Mouse (Mus musculus) CH12.LX (cell line): Measurements from ENCODE around the gene Zc3h18. TPM values are rescaled to one million over a fixed set of nuclear protein-coding genes. Genes with fewer than 3 reads are reported as not detected.

Source experiments
- DNase-seq: peaks from one replicate; pipeline ENCODE4 v3.0.0-alpha.2; 2013; ENCODE audit errors: extremely low read depth
- H3K27ac ChIP-seq: 2 replicates; pipeline ENCODE4 v1.5.1; 2012; ENCODE audit warnings: low read depth, mild to moderate bottlenecking, control low read depth, moderate library complexity; ENCODE audit not compliant: insufficient read depth
- H3K27me3 ChIP-seq: replicated peaks from 2 replicates; pipeline ENCODE3; 2012; ENCODE audit warnings: inconsistent platforms
- H3K36me3 ChIP-seq, 2 experiments: replicated peaks in 1 of 2; 2 replicates each; pipeline versions ENCODE3 to v1.6.1; 2012; ENCODE audit warnings: inconsistent platforms in 1 of 2, low read length in 1 of 2, mild to moderate bottlenecking in 1 of 2, mixed read lengths in 1 of 2, moderate library complexity in 1 of 2; ENCODE audit not compliant: control insufficient read depth in 1 of 2, insufficient read depth in 1 of 2
- H3K4me1 ChIP-seq, 2 experiments: 2 replicates each; pipeline ENCODE4 v1.6.1; 2012; ENCODE audit warnings: inconsistent platforms in 1 of 2, moderate library complexity in 1 of 2; ENCODE audit not compliant: insufficient read depth in 2 of 2, control insufficient read depth in 1 of 2
- H3K4me2 ChIP-seq: 2 replicates; pipeline ENCODE4 v1.6.1; 2012; ENCODE audit warnings: low read depth, mild to moderate bottlenecking, control low read depth; ENCODE audit not compliant: poor library complexity, insufficient read depth, severe bottlenecking
- H3K4me3 ChIP-seq, 3 experiments: fragments of 150-350 bp in 1 of 3; sonication (generic) in 1 of 3; replicated peaks in 1 of 3; 2 replicates each; pipeline versions ENCODE3 to v1.5.1; 2011 to 2012; ENCODE audit warnings: low read depth in 2 of 3, low read length in 2 of 3, mild to moderate bottlenecking in 2 of 3, moderate library complexity in 2 of 3, control low read depth in 1 of 3, improper control_type of control experiment in 1 of 3, inconsistent platforms in 1 of 3, mixed read lengths in 1 of 3; ENCODE audit not compliant: poor library complexity in 1 of 3
- H3K79me2 ChIP-seq: replicated peaks from 2 replicates; pipeline ENCODE4 v1.6.1; 2012; ENCODE audit warnings: mild to moderate bottlenecking, moderate library complexity; ENCODE audit not compliant: control insufficient read depth, poor library complexity, insufficient read depth, severe bottlenecking; ENCODE audit errors: extremely low read depth
- H3K9ac ChIP-seq: 2 replicates; pipeline ENCODE4 v1.6.1; 2012; ENCODE audit warnings: low read depth, mild to moderate bottlenecking, control low read depth, moderate library complexity; ENCODE audit not compliant: insufficient read depth
- H3K9me3 ChIP-seq: replicated peaks from 2 replicates; pipeline ENCODE3; 2012; ENCODE audit warnings: low read length, inconsistent platforms, mixed read lengths
- BHLHE40 ChIP-seq: IDR thresholded peaks from 2 replicates; pipeline ENCODE4 v1.6.1; 2011; ENCODE audit warnings: mild to moderate bottlenecking, low read depth, low read length, improper control_type of control experiment
- CHD1 ChIP-seq: IDR thresholded peaks from 2 replicates; pipeline ENCODE4 v1.6.1; 2012; ENCODE audit warnings: low read depth, low read length, improper control_type of control experiment, inconsistent platforms
- CHD2 ChIP-seq: IDR thresholded peaks from 2 replicates; pipeline ENCODE4 v1.6.1; 2011; ENCODE audit warnings: low read length, improper control_type of control experiment
- EP300 ChIP-seq: IDR thresholded peaks from 2 replicates; pipeline ENCODE4 v1.6.1; 2011; ENCODE audit warnings: low read length, improper control_type of control experiment
- HCFC1 ChIP-seq: IDR thresholded peaks from 2 replicates; pipeline ENCODE4 v1.6.1; 2012; ENCODE audit warnings: low read depth, mild to moderate bottlenecking, inconsistent platforms, low read length, improper control_type of control experiment
- IRF4 ChIP-seq: IDR thresholded peaks from 2 replicates; pipeline ENCODE4 v1.6.1; 2014; ENCODE audit warnings: low read depth, mild to moderate bottlenecking, inconsistent platforms, low read length, improper control_type of control experiment
- MAFK ChIP-seq: IDR thresholded peaks from 2 replicates; pipeline ENCODE4 v1.6.1; 2011; ENCODE audit warnings: low read length, improper control_type of control experiment; ENCODE audit not compliant: insufficient replicate concordance
- MAX ChIP-seq: IDR thresholded peaks from 2 replicates; pipeline ENCODE4 v1.6.1; 2011; ENCODE audit warnings: low read length, improper control_type of control experiment
- SIN3A ChIP-seq: IDR thresholded peaks from 2 replicates; pipeline ENCODE4 v1.6.1; 2012; ENCODE audit warnings: low read length, improper control_type of control experiment, inconsistent platforms
- TBP ChIP-seq: conservative IDR thresholded peaks from 2 replicates; pipeline ENCODE4 v1.6.1; 2011; ENCODE audit warnings: low read depth, low read length, improper control_type of control experiment
- TCF12 ChIP-seq: IDR thresholded peaks from 2 replicates; pipeline ENCODE4 v1.6.1; 2014; ENCODE audit warnings: low read depth, mild to moderate bottlenecking, inconsistent platforms, low read length, improper control_type of control experiment
- ZC3H11A ChIP-seq: IDR thresholded peaks from 2 replicates; pipeline ENCODE4 v1.6.1; 2012; ENCODE audit warnings: low read depth, mild to moderate bottlenecking, inconsistent platforms, low read length, improper control_type of control experiment
- ZMIZ1 ChIP-seq: IDR thresholded peaks from 2 replicates; pipeline ENCODE4 v1.6.1; 2012; ENCODE audit warnings: low read depth, mild to moderate bottlenecking, inconsistent platforms, low read length, improper control_type of control experiment
- dilution Hi-C: fragments of 300-500 bp; cut with MboI; formaldehyde crosslinking; loops from 2 replicates; pipeline ENCODE4 v1.14.3; 2020; ENCODE audit warnings: low sequenced_read_pairs; ENCODE audit not compliant: extremely low pct_unique_long_range_greater_than_20kb, extremely low pct_ligation_motif_present
- in situ Hi-C: fragments of 300-500 bp; cut with MboI; formaldehyde crosslinking; loops from 3 replicates; pipeline ENCODE4 v1.14.3; 2019; ENCODE audit warnings: low sequenced_read_pairs, low pct_ligation_motif_present, low pct_unique_long_range_greater_than_20kb, mixed read lengths
- polyA plus RNA-seq: library from polyadenylated mRNA; unstranded; fragments of >175 nt; gene quantifications from 2 replicates; pipeline ENCODE4 v1.2.1, GENCODE M21; 2012; ENCODE audit warnings: low read depth; ENCODE audit not compliant: insufficient read length
- total RNA-seq, 2 experiments: library from RNA; depleted of rRNA; stranded (reverse); fragments of 300-350 nt in 1 of 2; fragments of >200 nt in 1 of 2; gene quantifications; 2 replicates each; pipeline ENCODE4 v1.2.3; 2012 to 2014

The Zc3h18 gene
- total and polyA plus RNA-seq, 3 experiments = 34.6 to 83.0 (median 58.5) TPM

GRCm38 (mm10) chr8:122461473-122462148, 85.2 kb downstream of the Zc3h18 start:
- dilution Hi-C loops (no loop called here), in situ Hi-C loops (no loop called here)
- no peaks in the 10 kb centered on the region for H3K79me2 ChIP-seq
- peaks cover 3% of the 10 kb centered on the region for H3K9me3 ChIP-seq
- H3K4me2 ChIP-seq = no peak overlapping the region
- peaks cover 38% of the 10 kb centered on the region for H3K27me3 ChIP-seq
- peaks cover 9 to 48% of the 10 kb centered on the region in 2 experiments for H3K4me1 ChIP-seq
- no peak overlapping the region for H3K4me3 ChIP-seq
- H3K36me3 ChIP-seq = peaks cover 0 to 17% of the 10 kb centered on the region in 2 experiments
- peak; percentile 28 for DNase-seq
- no peak overlapping the region for H3K9ac ChIP-seq
- TF ChIP-seq SIN3A (0 out of 2 replicates have a peak, but pooled peaks have one; percentile 18), BHLHE40 (0 out of 2 replicates have a peak, but pooled peaks have one; percentile 11), EP300 (0 out of 2 replicates have a peak, but pooled peaks have one; percentile 22), TCF12 (0 out of 2 replicates have a peak, but pooled peaks have one; percentile 1), IRF4 (peak; percentile 63; the same call in 1 of the 2 replicates), CHD2 (no peak)
- no peak overlapping the region for H3K27ac ChIP-seq

DNA sequence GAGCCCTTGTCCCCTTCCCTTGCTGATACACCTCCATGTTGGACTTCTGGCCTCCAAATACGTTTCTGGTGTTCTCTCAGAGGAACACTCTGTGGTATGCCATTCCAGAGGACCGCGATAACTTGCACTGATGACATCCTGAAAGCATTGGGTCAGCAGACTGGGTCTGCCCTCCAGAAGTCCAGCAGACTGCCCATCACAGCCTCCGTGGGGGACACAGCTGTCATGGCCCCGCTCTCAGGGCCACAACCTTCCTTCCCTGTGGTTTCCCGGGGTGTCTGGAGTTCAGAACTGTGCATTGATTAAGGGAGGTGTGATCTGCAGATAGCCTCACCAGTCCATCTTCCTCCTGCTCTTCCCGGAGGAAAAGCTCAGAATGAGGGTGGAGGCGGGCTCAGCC, 86.1 kb downstream of the Zc3h18 start:
- Histone ChIP-seq H3K9me3 (peaks cover 3% of the 10 kb centered on the region), H3K9ac (no peak overlapping the region), H3K4me3 (no peak overlapping the region), H3K4me1 (peaks cover 7 to 44% of the 10 kb centered on the region in 2 experiments), H3K27ac (no peak overlapping the region), H3K36me3 (peaks cover 9 to 26% of the 10 kb centered on the region in 2 experiments), H3K27me3 (peaks cover 33% of the 10 kb centered on the region), H3K79me2 (no peaks in the 10 kb centered on the region), H3K4me2 (no peak overlapping the region)
- in situ Hi-C loops = no loop called here
- no peak for DNase-seq
- no peak for TF ChIP-seq HCFC1
- TF ChIP-seq MAFK = no peak
- TF ChIP-seq ZMIZ1 = no peak
- TF ChIP-seq CHD1 = no peak
- no peak for TF ChIP-seq MAX
- no peak for TF ChIP-seq TBP
- no peak for TF ChIP-seq BHLHE40
- TF ChIP-seq CHD2 = no peak
- TF ChIP-seq ZC3H11A = no peak
- dilution Hi-C loops = no loop called here
